Mouse (Mus musculus) lung, embryonic 15.5 days (tissue): ENCODE results near the gene Uck2. TPM values are rescaled to one million over a fixed set of nuclear protein-coding genes. Genes with fewer than 3 reads are reported as not detected.

ENCODE experiments used
- ATAC-seq: fragments of 200-750 bp; cut with Nextera tagmentation; 2 replicates; pipeline ENCODE4 v1.8.0; 2017; ENCODE audit warnings: moderate number of reproducible peaks, borderline replicate concordance; ENCODE audit not compliant: low FRiP score, low TSS enrichment; ENCODE audit errors: extremely low read depth
- H3K27ac ChIP-seq: fragments of 300-500 bp; sonication (generic); 2 replicates; pipeline ENCODE4 v1.5.1; 2015; ENCODE audit warnings: moderate library complexity, mild to moderate bottlenecking, inconsistent platforms
- H3K27me3 ChIP-seq: fragments of 300-500 bp; sonication (generic); 2 replicates; pipeline ENCODE4 v1.6.1; 2015; ENCODE audit warnings: inconsistent platforms
- H3K36me3 ChIP-seq: fragments of 300-500 bp; sonication (generic); 2 replicates; pipeline ENCODE4 v1.6.1; 2015; ENCODE audit warnings: inconsistent platforms
- H3K4me1 ChIP-seq: fragments of 300-500 bp; sonication (generic); 2 replicates; pipeline ENCODE4 v1.6.1; 2015; ENCODE audit warnings: inconsistent platforms
- H3K4me2 ChIP-seq: fragments of 300-500 bp; sonication (generic); 2 replicates; pipeline ENCODE4 v1.6.1; 2015; ENCODE audit warnings: inconsistent platforms, mild to moderate bottlenecking, moderate library complexity
- H3K4me3 ChIP-seq: fragments of 300-500 bp; sonication (generic); 2 replicates; pipeline ENCODE4 v1.5.1; 2015; ENCODE audit warnings: mild to moderate bottlenecking, inconsistent platforms
- H3K9ac ChIP-seq: fragments of 300-500 bp; sonication (generic); 2 replicates; pipeline ENCODE4 v1.6.1; 2015; ENCODE audit warnings: inconsistent platforms
- H3K9me3 ChIP-seq: fragments of 300-500 bp; sonication (generic); 2 replicates; pipeline ENCODE4 v1.6.1; 2016; ENCODE audit warnings: inconsistent platforms
- WGBS: fragments of 180-500 bp; shearing (Covaris S2); methylation state at CpG from one replicate; pipeline ENCODE4 v1.1.7; 2015; 5-methylcytosine and 5-hydroxymethylcytosine counted together
- polyA plus RNA-seq: library from polyadenylated mRNA; unstranded; fragments of >200 nt; fragmentation: Nextera tagmentation; extraction: Ambion mirVana; gene quantifications from 2 replicates; pipeline ENCODE4 v1.2.1, GENCODE M21; 2015

The Uck2 gene
- polyA plus RNA-seq, 1 experiment from 2014 or later: 79.2 TPM

DNA sequence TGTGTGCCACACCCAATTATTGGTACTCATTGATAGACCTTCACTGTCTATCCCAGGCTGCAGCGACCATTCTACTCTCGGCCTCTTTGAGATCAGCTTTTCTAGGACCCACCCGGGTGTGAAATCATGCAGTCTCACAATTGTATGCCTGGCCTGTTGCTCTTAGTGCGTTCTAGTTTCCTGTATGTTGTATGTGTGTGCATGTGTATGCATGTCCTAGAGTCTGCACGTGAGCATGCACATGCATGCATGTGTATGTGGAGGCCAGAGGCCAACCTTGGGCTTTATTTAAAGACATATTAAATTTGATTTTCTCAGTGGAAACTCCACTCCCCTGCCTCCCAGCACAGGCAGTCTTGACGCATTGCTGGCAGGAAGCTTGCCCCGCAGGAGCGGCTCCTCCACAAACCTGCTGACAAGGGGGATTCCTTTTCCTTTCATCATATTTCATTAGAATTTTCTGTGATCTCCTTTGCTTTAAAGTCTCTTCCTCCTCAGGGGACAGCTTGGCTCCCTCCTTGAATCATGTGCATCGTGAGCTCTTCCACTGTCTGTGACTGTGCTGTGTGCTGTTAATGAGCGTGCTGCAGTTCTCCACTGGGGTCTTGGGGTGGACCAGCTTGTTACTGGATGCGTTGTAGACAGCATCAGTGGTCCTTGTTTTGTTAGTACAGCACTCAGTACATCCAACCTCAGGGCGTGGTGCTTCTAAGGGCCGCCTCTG is 10.7 kb upstream of the Uck2 start:
- Histone ChIP-seq H3K4me2 (no peak overlapping the region), H3K36me3 (no peaks in the 10 kb centered on the region), H3K9ac (no peak overlapping the region), H3K27ac (no peak overlapping the region), H3K9me3 (no peaks in the 10 kb centered on the region), H3K4me1 (peaks cover 4% of the 10 kb centered on the region; the same call in 1 of the 2 replicates), H3K4me3 (no peak overlapping the region), H3K27me3 (no peaks in the 10 kb centered on the region)
- ATAC-seq: no peak
- 61% methylated on average over 13 of the region's 13 CpGs for WGBS

GRCm38 (mm10) chr1:167292447-167292846 is 7.3 kb upstream of the Uck2 start:
- Histone ChIP-seq H3K4me3 (no peak overlapping the region), H3K4me1 (peaks cover 13% of the 10 kb centered on the region; the same call in 1 of the 2 replicates), H3K36me3 (no peaks in the 10 kb centered on the region), H3K9ac (no peak overlapping the region), H3K9me3 (no peaks in the 10 kb centered on the region), H3K27me3 (peaks cover 24% of the 10 kb centered on the region), H3K27ac (peak overlapping the region; percentile 64), H3K4me2 (no peak overlapping the region)
- peak; percentile 84 for ATAC-seq
- WGBS: 9% methylated on average over 11 of the region's 11 CpGs

DNA sequence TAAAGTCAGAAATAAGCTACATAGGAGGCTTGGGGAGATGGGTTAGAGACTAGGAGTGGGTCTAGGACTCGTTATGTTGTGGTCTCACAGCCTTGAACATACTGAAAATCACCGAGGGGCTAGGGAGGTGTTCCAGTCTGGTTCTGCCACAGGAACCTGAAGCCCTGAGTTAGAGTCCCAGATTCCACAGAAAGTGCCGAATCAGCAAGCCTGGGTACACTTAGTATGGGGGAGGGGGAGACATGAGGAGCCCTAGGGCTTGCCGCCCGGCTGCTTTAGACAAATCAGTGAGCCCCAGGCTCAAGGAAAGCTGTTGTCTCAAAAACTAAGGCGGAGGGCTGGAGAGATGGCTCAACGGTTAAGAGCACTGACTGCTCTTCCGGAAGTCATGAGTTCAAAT is 6.5 kb upstream of the Uck2 start:
- no peak for ATAC-seq
- 80% methylated on average over 8 of the region's 8 CpGs for WGBS

GRCm38 (mm10) chr1:167290263-167290592 is 5.1 kb upstream of the Uck2 start:
- H3K36me3 ChIP-seq: no peaks in the 10 kb centered on the region
- 27% methylated on average over 6 of the region's 6 CpGs for WGBS
- no peak overlapping the region for H3K27ac ChIP-seq
- no peak overlapping the region for H3K9ac ChIP-seq
- H3K4me2 ChIP-seq: no peak overlapping the region
- H3K4me1 ChIP-seq: peaks cover 18% of the 10 kb centered on the region
- peaks cover 24% of the 10 kb centered on the region for H3K27me3 ChIP-seq
- no peaks in the 10 kb centered on the region for H3K9me3 ChIP-seq
- ATAC-seq: no peak
- no peak overlapping the region for H3K4me3 ChIP-seq

More for the DNA sequence above, 6.5 kb upstream of the Uck2 start:
- no peak overlapping the region for H3K27ac ChIP-seq
- H3K4me2 ChIP-seq: no peak overlapping the region
- H3K36me3 ChIP-seq: no peaks in the 10 kb centered on the region
- peaks cover 24% of the 10 kb centered on the region for H3K27me3 ChIP-seq
- no peaks in the 10 kb centered on the region for H3K9me3 ChIP-seq
- peaks cover 13% of the 10 kb centered on the region; the same call in 1 of the 2 replicates for H3K4me1 ChIP-seq
- H3K4me3 ChIP-seq: no peak overlapping the region
- no peak overlapping the region for H3K9ac ChIP-seq

- H3K4me2 ChIP-seq: no peak overlapping the region
Measured at GRCm38 (mm10) chr1:167289567-167290262, 4.6 kb upstream of the Uck2 start.

GRCm38 (mm10) chr1:167288665-167289538 is 3.8 kb upstream of the Uck2 start:
- WGBS: 38% methylated on average over 11 of the region's 11 CpGs
- Histone ChIP-seq H3K4me3 (no peak overlapping the region), H3K27ac (no peak overlapping the region), H3K9me3 (no peaks in the 10 kb centered on the region), H3K4me1 (peaks cover 18% of the 10 kb centered on the region), H3K27me3 (peaks cover 24% of the 10 kb centered on the region), H3K36me3 (no peaks in the 10 kb centered on the region), H3K9ac (no peak overlapping the region), H3K4me2 (no peak overlapping the region)
- ATAC-seq: no peak

More at GRCm38 (mm10) chr1:167289567-167290262, 4.6 kb upstream of the Uck2 start:
- ATAC-seq: no peak
- Histone ChIP-seq H3K27ac (no peak overlapping the region), H3K36me3 (no peaks in the 10 kb centered on the region), H3K27me3 (peaks cover 24% of the 10 kb centered on the region), H3K9ac (no peak overlapping the region), H3K4me1 (peaks cover 18% of the 10 kb centered on the region), H3K4me3 (no peak overlapping the region), H3K9me3 (no peaks in the 10 kb centered on the region)
- 8% methylated on average over 11 of the region's 11 CpGs for WGBS

GRCm38 (mm10) chr1:167287156-167287555 is 2.0 kb upstream of the Uck2 start:
- Histone ChIP-seq H3K4me2 (no peak overlapping the region), H3K4me3 (no peak overlapping the region), H3K27ac (no peak overlapping the region), H3K36me3 (no peaks in the 10 kb centered on the region), H3K27me3 (peaks cover 24% of the 10 kb centered on the region), H3K4me1 (peaks cover 25% of the 10 kb centered on the region), H3K9me3 (no peaks in the 10 kb centered on the region), H3K9ac (no peak overlapping the region)
- 74% methylated on average over 5 of the region's 5 CpGs for WGBS
- no peak for ATAC-seq

DNA sequence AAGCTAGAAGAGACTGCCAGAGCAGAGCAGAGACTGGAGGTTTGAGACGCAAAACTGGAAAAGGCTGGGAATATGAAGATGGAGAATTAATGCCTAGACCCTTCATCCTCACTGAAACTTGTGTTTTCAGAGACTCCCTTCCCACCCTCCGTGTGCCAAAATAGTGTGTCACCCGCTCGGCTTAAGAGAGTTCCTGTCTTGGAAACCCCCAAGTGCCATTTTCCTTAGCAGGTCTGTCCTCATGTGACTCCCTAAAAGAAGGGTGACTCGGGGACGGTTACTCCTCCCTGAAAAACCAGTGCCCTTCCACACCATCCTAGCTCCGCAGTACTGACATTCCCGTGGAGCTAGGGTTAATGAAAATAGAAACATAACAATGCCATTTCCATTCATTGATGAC is 236 bp upstream of the Uck2 start:
- Histone ChIP-seq H3K9ac (peak overlapping the region; percentile 62), H3K9me3 (no peaks in the 10 kb centered on the region), H3K4me3 (peak overlapping the region; percentile 89), H3K4me1 (peaks cover 31% of the 10 kb centered on the region), H3K27me3 (peaks cover 24% of the 10 kb centered on the region), H3K36me3 (no peaks in the 10 kb centered on the region), H3K4me2 (peak overlapping the region; percentile 92), H3K27ac (peak overlapping the region; percentile 97)
- ATAC-seq: no peak
- WGBS: 3% methylated on average over 8 of the region's 8 CpGs

- WGBS: under 1% methylated on average over 47 of the region's 51 CpGs
Measured at GRCm38 (mm10) chr1:167284837-167285319, 242 bp downstream of the Uck2 start.

GRCm38 (mm10) chr1:167284258-167284836 is 773 bp downstream of the Uck2 start:
- peak; percentile 46 for ATAC-seq
- Histone ChIP-seq H3K4me3 (peak overlapping the region; percentile 89), H3K27ac (peak overlapping the region; percentile 97), H3K4me1 (peaks cover 27% of the 10 kb centered on the region), H3K4me2 (peak overlapping the region; percentile 92), H3K27me3 (peaks cover 16% of the 10 kb centered on the region; the same call in 1 of the 2 replicates), H3K9ac (peak overlapping the region; percentile 62), H3K36me3 (no peaks in the 10 kb centered on the region), H3K9me3 (no peaks in the 10 kb centered on the region)
- 2% methylated on average over 68 of the region's 73 CpGs for WGBS

More at GRCm38 (mm10) chr1:167284837-167285319, 242 bp downstream of the Uck2 start:
- Histone ChIP-seq H3K27ac (peak overlapping the region; percentile 97), H3K4me1 (peaks cover 32% of the 10 kb centered on the region), H3K36me3 (no peaks in the 10 kb centered on the region), H3K9ac (peak overlapping the region; percentile 62), H3K27me3 (peaks cover 20% of the 10 kb centered on the region), H3K4me2 (peak overlapping the region; percentile 92), H3K4me3 (peak overlapping the region; percentile 89), H3K9me3 (no peaks in the 10 kb centered on the region)
- peak; percentile 91 for ATAC-seq
